Mouse (Mus musculus) G1E (cell line): ENCODE measurements around the gene Emilin2. TPM values are rescaled to one million over a fixed set of nuclear protein-coding genes. Genes with fewer than 3 reads are reported as not detected.

Source experiments
- ATAC-seq: 2 replicates; pipeline ENCODE4 v1.8.0; 2016; ENCODE audit warnings: mild to moderate bottlenecking; ENCODE audit not compliant: insufficient number of reproducible peaks, poor library complexity, low FRiP score, severe bottlenecking; ENCODE audit errors: extremely low read depth
- DNase-seq: peaks from one replicate; pipeline ENCODE4 v3.0.0; 2012; ENCODE audit warnings: low spot score
- H3K27me3 ChIP-seq: 2 replicates; pipeline ENCODE4 v1.6.1; 2012; ENCODE audit warnings: mild to moderate bottlenecking, low read length, inconsistent platforms; ENCODE audit not compliant: insufficient read depth
- H3K36me3 ChIP-seq: replicated peaks from 2 replicates; pipeline ENCODE3; 2012; ENCODE audit warnings: mild to moderate bottlenecking, inconsistent platforms
- H3K4me1 ChIP-seq: 2 replicates; pipeline ENCODE4 v1.6.1; 2012; ENCODE audit warnings: low read depth, low read length, inconsistent platforms, mixed read lengths; ENCODE audit not compliant: insufficient read depth
- H3K4me3 ChIP-seq: 2 replicates; pipeline ENCODE4 v1.5.1; 2012; ENCODE audit warnings: low read depth, mild to moderate bottlenecking, inconsistent platforms, low read length, moderate library complexity, mixed read lengths
- H3K9me3 ChIP-seq: replicated peaks from 2 replicates; pipeline ENCODE4 v1.6.1; 2012; ENCODE audit warnings: inconsistent platforms
- CTCF ChIP-seq: IDR thresholded peaks from 2 replicates; pipeline ENCODE4 v1.5.1; 2012; ENCODE audit warnings: low read depth, low read length, inconsistent platforms, mixed read lengths
- GATA1 ChIP-seq: IDR thresholded peaks from 2 replicates; pipeline ENCODE4 v1.6.1; 2012; ENCODE audit warnings: borderline replicate concordance, low read length, inconsistent platforms, mixed read lengths
- GATA2 ChIP-seq: IDR thresholded peaks from 2 replicates; pipeline ENCODE4 v1.6.1; 2012; ENCODE audit warnings: low read depth, low read length, inconsistent platforms, borderline replicate concordance
- POLR2AphosphoS5 ChIP-seq: IDR thresholded peaks from 2 replicates; pipeline ENCODE4 v1.6.1; 2012; ENCODE audit warnings: low read depth, low read length, inconsistent platforms; ENCODE audit not compliant: insufficient replicate concordance
- TAL1 ChIP-seq: conservative IDR thresholded peaks from 2 replicates; pipeline ENCODE4 v1.6.1; 2012; ENCODE audit warnings: low read depth, low read length, inconsistent platforms, mixed read lengths
- polyA plus RNA-seq: library from polyadenylated mRNA; stranded (reverse); fragments of >175 nt; gene quantifications from 2 replicates; pipeline ENCODE4 v1.2.3, GENCODE M21; 2012
- total RNA-seq, 2 experiments: library from RNA; stranded (forward) in 1 of 2; stranded (reverse) in 1 of 2; fragments of 200-1000 nt in 1 of 2; fragments of >200 nt in 1 of 2; fragmentation: Nextera tagmentation in 1 of 2; gene quantifications; 2 replicates each; pipeline ENCODE4 v1.2.3; 2014 to 2017

Emilin2 gene
- total and polyA plus RNA-seq, 3 experiments, result 80.3 to 137 (median 106) TPM

- TF ChIP-seq GATA2, result no peak
- TF ChIP-seq TAL1, result no peak
- no peak for TF ChIP-seq POLR2AphosphoS5
- no peak for TF ChIP-seq GATA1
- no peak for TF ChIP-seq CTCF
- Histone ChIP-seq H3K9me3 (no peaks in the 10 kb centered on the region), H3K36me3 (peaks cover 100% of the 10 kb centered on the region), H3K27me3 (no peaks in the 10 kb centered on the region), H3K4me1 (peaks cover 69% of the 10 kb centered on the region), H3K4me3 (no peak overlapping the region)
- DNase-seq (no peak), ATAC-seq (no peak)
Measured at GRCm38 (mm10) chr17:71246022-71246421, 65.8 kb downstream of the Emilin2 start.

- Histone ChIP-seq H3K4me3 (no peak overlapping the region), H3K27me3 (no peaks in the 10 kb centered on the region), H3K4me1 (peaks cover 61% of the 10 kb centered on the region), H3K9me3 (no peaks in the 10 kb centered on the region), H3K36me3 (peaks cover 99% of the 10 kb centered on the region)
- TF ChIP-seq CTCF, result no peak
- no peak for TF ChIP-seq GATA1
- no peak for TF ChIP-seq POLR2AphosphoS5
- TF ChIP-seq GATA2, result no peak
- TF ChIP-seq TAL1, result no peak
- DNase-seq, result no peak
- ATAC-seq, result no peak
Measured at GRCm38 (mm10) chr17:71245133-71245532, 66.6 kb downstream of the Emilin2 start.

- ATAC-seq, result no peak
- Histone ChIP-seq H3K4me3 (no peak overlapping the region), H3K9me3 (no peaks in the 10 kb centered on the region), H3K27me3 (no peaks in the 10 kb centered on the region), H3K4me1 (peaks cover 56% of the 10 kb centered on the region), H3K36me3 (peaks cover 90% of the 10 kb centered on the region)
- no peak for TF ChIP-seq GATA1
- TF ChIP-seq CTCF, result no peak
- TF ChIP-seq POLR2AphosphoS5, result no peak
- no peak for TF ChIP-seq GATA2
- TF ChIP-seq TAL1, result no peak
- no peak for DNase-seq
Measured at GRCm38 (mm10) chr17:71242666-71243065, 69.1 kb downstream of the Emilin2 start.

- DNase-seq (no peak), ATAC-seq (no peak)
- Histone ChIP-seq H3K27me3 (no peaks in the 10 kb centered on the region), H3K4me1 (peaks cover 54% of the 10 kb centered on the region), H3K9me3 (no peaks in the 10 kb centered on the region), H3K36me3 (peaks cover 83% of the 10 kb centered on the region), H3K4me3 (no peak overlapping the region)
- TF ChIP-seq POLR2AphosphoS5 (no peak), GATA2 (no peak)
Measured at GRCm38 (mm10) chr17:71240811-71241210, 71.0 kb downstream of the Emilin2 start.

GRCm38 (mm10) chr17:71238494-71238893, 73.3 kb downstream of the Emilin2 start:
- Histone ChIP-seq H3K9me3 (no peaks in the 10 kb centered on the region), H3K4me1 (peaks cover 66% of the 10 kb centered on the region), H3K36me3 (peaks cover 78% of the 10 kb centered on the region), H3K27me3 (no peaks in the 10 kb centered on the region), H3K4me3 (no peak overlapping the region)
- ATAC-seq (peak; percentile 70), DNase-seq (peak; percentile 52)
- TF ChIP-seq CTCF, result no peak
- peak; percentile 27 for TF ChIP-seq TAL1

GRCm38 (mm10) chr17:71235229-71235958, 76.4 kb downstream of the Emilin2 start:
- DNase-seq, result peak; percentile 64
- H3K9me3 ChIP-seq, result no peaks in the 10 kb centered on the region

GRCm38 (mm10) chr17:71234041-71234594, 77.7 kb downstream of the Emilin2 start:
- DNase-seq, result no peak
- Histone ChIP-seq H3K27me3 (no peaks in the 10 kb centered on the region), H3K4me3 (no peak overlapping the region), H3K36me3 (peaks cover 78% of the 10 kb centered on the region), H3K4me1 (peaks cover 81% of the 10 kb centered on the region), H3K9me3 (no peaks in the 10 kb centered on the region)
- ATAC-seq, result no peak
- no peak for TF ChIP-seq TAL1
- TF ChIP-seq GATA1, result no peak
- TF ChIP-seq POLR2AphosphoS5, result no peak
- no peak for TF ChIP-seq CTCF
- no peak for TF ChIP-seq GATA2

More at GRCm38 (mm10) chr17:71235229-71235958, 76.4 kb downstream of the Emilin2 start:
- Histone ChIP-seq H3K4me1 (peaks cover 77% of the 10 kb centered on the region), H3K4me3 (peak overlapping the region; percentile 50; the same call in 1 of the 2 replicates), H3K36me3 (peaks cover 76% of the 10 kb centered on the region), H3K27me3 (no peaks in the 10 kb centered on the region)
- TF ChIP-seq CTCF (no peak), TAL1 (peak; percentile 98)
- peak; percentile 87 for ATAC-seq
